Mouse (Mus musculus) spleen, adult 2 months (tissue): ENCODE measurements at regions not wholly inside any gene's neighbourhood (a gene's known extent, or its start where the extent isn't known, plus 50 kb on each side); places are given as distances from the start of the nearest gene placed in this dataset.

Experiments
- DNase-seq, 2 experiments: peaks; one replicate each; pipeline versions ENCODE4 v3.0.0 to v3.0.0-alpha.2; 2012 to 2021; ENCODE audit warnings: low spot score in 2 of 2, low read depth in 1 of 2
- H3K27ac ChIP-seq: fragments of 200-500 bp; 2 replicates; pipeline ENCODE4 v1.5.1; 2012; ENCODE audit warnings: low read length, inconsistent platforms; ENCODE audit not compliant: insufficient read depth
- H3K27me3 ChIP-seq: fragments of 200-500 bp; 2 replicates; pipeline ENCODE4 v1.6.1; 2012; ENCODE audit warnings: mild to moderate bottlenecking, moderate library complexity, low read length, inconsistent platforms; ENCODE audit not compliant: control insufficient read depth, insufficient read depth
- H3K36me3 ChIP-seq: fragments of 200-500 bp; 2 replicates; pipeline ENCODE4 v1.6.1; 2012; ENCODE audit warnings: mild to moderate bottlenecking, low read length, inconsistent platforms; ENCODE audit not compliant: control insufficient read depth, insufficient read depth
- H3K4me1 ChIP-seq: fragments of 200-500 bp; 2 replicates; pipeline ENCODE4 v1.6.1; 2011; ENCODE audit warnings: inconsistent platforms; ENCODE audit not compliant: control insufficient read depth, insufficient read depth, insufficient read length
- H3K4me3 ChIP-seq: fragments of 200-500 bp; 2 replicates; pipeline ENCODE4 v1.5.1; 2011; ENCODE audit warnings: mild to moderate bottlenecking, inconsistent platforms; ENCODE audit not compliant: insufficient read depth, insufficient read length; ENCODE audit errors: extremely low read depth
- CTCF ChIP-seq: fragments of 200-500 bp; IDR thresholded peaks from 2 replicates; pipeline ENCODE4 v1.5.1; 2011; ENCODE audit warnings: mild to moderate bottlenecking, inconsistent platforms; ENCODE audit not compliant: insufficient read depth, insufficient read length, insufficient replicate concordance; ENCODE audit errors: extremely low read depth
- POLR2A ChIP-seq: fragments of 200-500 bp; IDR thresholded peaks from 2 replicates; pipeline ENCODE4 v1.6.1; 2011; ENCODE audit warnings: low read depth, low read length, inconsistent platforms
- WGBS: fragments of 180-500 bp; shearing (Covaris S2); methylation state at CpG from one replicate; pipeline ENCODE4 v1.1.7; 2018; 5-methylcytosine and 5-hydroxymethylcytosine counted together

DNA sequence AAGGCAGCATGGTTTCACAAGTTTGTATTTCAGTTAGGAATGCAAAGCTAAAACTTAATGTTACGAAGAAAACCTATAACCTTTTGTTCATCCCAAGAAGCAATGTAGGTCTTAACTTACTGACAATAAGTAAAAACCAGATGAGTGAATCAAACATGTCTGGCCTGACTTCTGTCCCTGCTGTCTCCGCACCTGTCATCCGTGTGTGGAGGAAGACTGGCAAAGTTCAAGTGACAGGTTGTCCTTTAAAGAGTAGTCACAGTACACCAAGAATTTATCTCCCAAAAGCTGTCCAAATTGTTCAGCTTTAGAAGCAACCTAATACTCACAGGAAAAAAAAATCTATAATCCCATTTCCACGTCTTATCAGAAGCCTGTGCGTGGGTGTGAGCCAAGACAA, 146.3 kb upstream of the Gm10181 start:
- H3K36me3 ChIP-seq = no peaks in the 10 kb centered on the region
- no peak overlapping the region for H3K4me3 ChIP-seq
- no peak for DNase-seq
- H3K27me3 ChIP-seq = no peaks in the 10 kb centered on the region
- TF ChIP-seq POLR2A (no peak), CTCF (no peak)
- H3K27ac ChIP-seq = no peak overlapping the region
- 82% methylated on average over 5 of the region's 5 CpGs for WGBS
- H3K4me1 ChIP-seq = no peaks in the 10 kb centered on the region

DNA sequence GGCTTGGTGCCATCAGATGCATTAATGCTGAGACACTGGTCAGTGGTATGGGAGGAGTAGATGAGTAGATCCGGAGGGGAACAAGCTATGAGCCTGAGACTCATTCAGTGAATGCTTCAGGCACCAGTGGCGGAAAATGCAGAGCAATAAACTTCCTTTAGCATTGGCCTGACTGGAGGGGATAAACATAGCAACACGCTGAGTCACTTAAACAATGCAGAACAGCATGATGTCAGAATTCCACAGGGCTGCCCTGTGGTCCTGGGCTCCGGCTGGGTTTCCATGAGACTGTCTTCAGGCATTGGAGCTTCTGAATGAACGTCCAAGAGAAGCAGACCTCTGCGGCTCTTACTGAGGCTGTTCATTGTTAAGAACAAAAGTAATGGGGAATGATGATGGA, 145.4 kb upstream of the Gm10181 start:
- Histone ChIP-seq H3K4me1 (no peaks in the 10 kb centered on the region), H3K4me3 (no peak overlapping the region), H3K27ac (no peak overlapping the region), H3K27me3 (no peaks in the 10 kb centered on the region), H3K36me3 (no peaks in the 10 kb centered on the region)
- no peak for DNase-seq
- 39% methylated on average over 6 of the region's 6 CpGs for WGBS
- TF ChIP-seq POLR2A (no peak), CTCF (no peak)

DNA sequence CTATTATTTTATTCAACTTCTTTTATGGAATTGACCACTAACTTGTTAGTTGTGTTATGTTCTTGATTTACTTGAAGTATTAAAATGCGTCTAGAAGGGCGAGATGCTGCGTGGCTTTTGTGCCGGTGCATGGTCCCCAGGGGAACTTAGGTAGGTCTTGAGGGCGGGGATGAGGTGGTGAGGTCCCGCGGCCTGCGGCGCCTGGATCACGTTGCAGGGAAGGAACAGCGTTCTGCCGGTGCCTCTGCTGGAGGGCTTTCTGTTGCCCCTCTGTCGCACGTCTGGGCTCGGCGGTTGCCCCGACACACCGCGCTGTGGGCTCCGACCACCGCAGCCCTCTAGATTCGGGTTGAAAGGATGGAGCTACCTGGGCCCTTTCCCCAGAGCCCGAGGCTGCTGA, 136.7 kb upstream of the Gm10181 start:
- DNase-seq = no peak
- no peaks in the 10 kb centered on the region for H3K27me3 ChIP-seq
- no peak overlapping the region for H3K4me3 ChIP-seq
- TF ChIP-seq CTCF = no peak
- TF ChIP-seq POLR2A = no peak
- no peaks in the 10 kb centered on the region for H3K36me3 ChIP-seq
- no peak overlapping the region for H3K27ac ChIP-seq
- no peaks in the 10 kb centered on the region for H3K4me1 ChIP-seq
- 45% methylated on average over 23 of the region's 23 CpGs for WGBS

DNA sequence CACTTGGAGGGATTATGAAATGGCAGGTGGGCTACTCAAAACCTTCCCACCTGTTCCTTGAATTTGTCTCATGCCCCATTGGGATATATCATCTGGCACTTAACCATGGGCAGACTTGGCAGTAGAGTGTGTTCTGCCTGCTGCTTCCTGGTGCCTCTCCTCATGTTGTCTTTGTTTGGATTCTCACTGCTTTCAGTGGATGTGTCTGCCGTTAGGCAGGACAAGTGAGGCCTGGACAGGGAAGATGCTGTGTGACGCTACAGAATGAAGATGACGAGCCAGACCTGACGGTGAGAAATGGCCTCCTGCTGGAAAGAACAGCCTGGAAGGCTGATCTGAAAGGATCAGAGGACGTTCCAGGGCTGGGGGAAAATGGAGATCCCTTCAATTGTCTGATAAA, 133.6 kb upstream of the Gm10181 start:
- no peaks in the 10 kb centered on the region for H3K4me1 ChIP-seq
- no peak for DNase-seq
- H3K27me3 ChIP-seq = no peaks in the 10 kb centered on the region
- TF ChIP-seq POLR2A (no peak), CTCF (no peak)
- 84% methylated on average over 5 of the region's 5 CpGs for WGBS
- H3K27ac ChIP-seq = no peak overlapping the region
- no peaks in the 10 kb centered on the region for H3K36me3 ChIP-seq
- no peak overlapping the region for H3K4me3 ChIP-seq

DNA sequence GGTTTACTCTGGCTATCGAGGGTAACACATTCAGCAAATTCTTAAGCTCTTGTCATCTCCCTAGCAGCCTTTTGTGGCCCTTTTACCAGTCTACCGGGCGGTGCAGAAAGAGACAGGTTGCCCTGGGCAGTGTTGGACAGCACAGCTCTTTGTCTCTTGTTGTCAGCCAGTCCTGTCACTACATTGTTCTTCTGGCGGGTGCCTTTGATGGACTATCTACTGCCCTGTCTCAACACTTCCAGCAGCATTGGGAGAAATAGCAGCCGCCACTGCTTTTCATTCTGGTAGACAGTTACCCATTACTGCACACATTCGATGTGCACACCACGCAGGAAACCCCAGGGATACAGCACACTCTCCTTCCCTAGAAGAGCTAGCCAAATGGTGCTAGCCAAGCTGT, 132.7 kb upstream of the Gm10181 start:
- no peaks in the 10 kb centered on the region for H3K27me3 ChIP-seq
- no peak overlapping the region for H3K4me3 ChIP-seq
- TF ChIP-seq POLR2A (no peak), CTCF (no peak)
- no peaks in the 10 kb centered on the region for H3K4me1 ChIP-seq
- H3K27ac ChIP-seq = no peak overlapping the region
- no peaks in the 10 kb centered on the region for H3K36me3 ChIP-seq
- 87% methylated on average over 7 of the region's 7 CpGs for WGBS
- DNase-seq = no peak

DNA sequence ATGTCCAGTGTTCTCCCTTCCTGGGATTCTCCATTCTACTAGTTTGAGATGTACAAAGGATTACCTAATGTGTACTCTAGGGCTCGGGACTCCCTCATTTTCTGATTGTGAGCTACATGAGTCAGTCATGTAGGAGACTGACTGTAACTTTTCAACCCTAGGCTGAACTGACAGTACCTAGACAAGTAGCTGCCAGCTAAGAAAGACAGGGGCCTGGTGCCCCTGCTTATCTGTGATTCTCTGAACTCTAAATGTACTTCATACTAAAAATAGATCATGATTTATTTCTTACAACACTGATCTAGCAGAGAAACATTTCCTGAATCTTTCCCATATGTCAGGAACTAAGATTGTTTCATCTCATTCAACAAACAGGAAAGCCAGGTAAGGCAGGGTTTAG, 125.9 kb upstream of the Gm10181 start:
- 82% methylated on average over 1 of the region's 1 CpGs for WGBS
- Histone ChIP-seq H3K36me3 (no peaks in the 10 kb centered on the region), H3K4me3 (no peak overlapping the region), H3K4me1 (no peaks in the 10 kb centered on the region), H3K27ac (no peak overlapping the region), H3K27me3 (no peaks in the 10 kb centered on the region)
- DNase-seq = no peak
- no peak for TF ChIP-seq CTCF
- TF ChIP-seq POLR2A = no peak

DNA sequence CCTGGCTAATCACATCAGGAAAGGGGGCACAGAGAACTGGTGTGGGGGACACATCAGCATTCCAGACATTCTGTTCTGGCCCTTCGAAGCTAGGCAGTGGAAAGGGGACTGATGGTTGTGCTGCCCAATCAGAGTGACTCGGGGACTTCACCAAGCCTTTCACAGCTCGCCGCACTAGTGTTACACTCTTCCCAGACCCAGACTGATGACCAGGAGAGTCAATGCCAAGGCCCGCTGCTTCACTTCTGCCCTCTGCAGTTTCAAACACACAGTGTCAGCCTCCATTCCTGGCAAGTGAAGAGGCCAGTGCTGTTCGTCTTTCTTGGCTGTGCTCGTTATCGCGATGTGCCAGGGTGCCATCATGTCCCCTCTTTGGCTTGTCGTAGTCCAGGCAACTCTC, 121.7 kb upstream of the Gm10181 start:
- Histone ChIP-seq H3K27ac (no peak overlapping the region), H3K4me3 (no peak overlapping the region), H3K36me3 (no peaks in the 10 kb centered on the region), H3K27me3 (no peaks in the 10 kb centered on the region), H3K4me1 (no peaks in the 10 kb centered on the region)
- no peak for TF ChIP-seq POLR2A
- TF ChIP-seq CTCF = no peak
- DNase-seq = no peak
- 81% methylated on average over 10 of the region's 10 CpGs for WGBS
